28 mouse cellular contexts compared by ENCODE assay signal in genomic region chr4:84072096-84072495, GRCm38 (mm10).
DNase-seq lines count a peak whose midpoint lies in the region; ATAC-seq lines count a peak whose summit lies in the region.
"Had no signal": no experiment of that assay in that cellular context is flagged by ENCODE, and none has a peak within 500 bp of the region (broad histone marks: within the 10 kb centered on the region; RNA-seq: fewer than 3 reads in every experiment).

No protein-coding gene starts in this region.

- H3K4me1 ChIP-seq in embryonic facial prominence, embryonic 14.5 days (ENCODE audit: control insufficient read depth, insufficient read depth, low read length) = peaks cover 30% of the 10 kb centered on the region
- H3K4me1 ChIP-seq in embryonic facial prominence, embryonic 10.5 days = peaks cover 37% of the 10 kb centered on the region
- peaks cover 48% of the 10 kb centered on the region for H3K4me1 ChIP-seq in limb, embryonic 13.5 days
- peaks cover 38% of the 10 kb centered on the region for H3K4me1 ChIP-seq in limb, embryonic 10.5 days
- H3K4me1 ChIP-seq: forebrain, embryonic 12.5 days had no signal

- WGBS in embryonic facial prominence, embryonic 14.5 days = 47% methylated on average over 5 of the region's 5 CpGs
- 86% methylated on average over 5 of the region's 5 CpGs for WGBS in embryonic facial prominence, embryonic 10.5 days
- 31% methylated on average over 5 of the region's 5 CpGs for WGBS in limb, embryonic 13.5 days
- 91% methylated on average over 5 of the region's 5 CpGs for WGBS in limb, embryonic 10.5 days

- H3K36me3 ChIP-seq in embryonic facial prominence, embryonic 14.5 days (ENCODE audit: control insufficient read depth, insufficient read depth, low read length) = no peaks in the 10 kb centered on the region
- no peaks in the 10 kb centered on the region for H3K36me3 ChIP-seq in embryonic facial prominence, embryonic 10.5 days (replicated peaks)
- no peaks in the 10 kb centered on the region for H3K36me3 ChIP-seq in limb, embryonic 13.5 days
- H3K36me3 ChIP-seq in limb, embryonic 10.5 days = no peaks in the 10 kb centered on the region
- H3K36me3 ChIP-seq: embryonic facial prominence, embryonic 12.5 days; embryonic facial prominence, embryonic 15.5 days; forebrain, embryonic 10.5 days; forebrain, embryonic 12.5 days; G1E had no signal

- no peak overlapping the region for H3K4me3 ChIP-seq in embryonic facial prominence, embryonic 14.5 days (ENCODE audit: low read depth, low read length)
- H3K4me3 ChIP-seq in embryonic facial prominence, embryonic 10.5 days = no peak overlapping the region
- no peak overlapping the region for H3K4me3 ChIP-seq in limb, embryonic 13.5 days
- H3K4me3 ChIP-seq in limb, embryonic 10.5 days = no peak overlapping the region
- H3K4me3 ChIP-seq: embryonic facial prominence, embryonic 12.5 days; embryonic facial prominence, embryonic 15.5 days; erythroblast, embryonic 14.5 days; forebrain, embryonic 10.5 days; forebrain, embryonic 12.5 days had no signal

- no peaks in the 10 kb centered on the region for H3K9me3 ChIP-seq in embryonic facial prominence, embryonic 14.5 days (ENCODE audit: control insufficient read depth, low read length)
- H3K9me3 ChIP-seq in embryonic facial prominence, embryonic 10.5 days = no peaks in the 10 kb centered on the region
- H3K9me3 ChIP-seq in limb, embryonic 13.5 days = no peaks in the 10 kb centered on the region
- H3K9me3 ChIP-seq in limb, embryonic 10.5 days (replicated peaks) = no peaks in the 10 kb centered on the region
- H3K9me3 ChIP-seq: embryonic facial prominence, embryonic 12.5 days; embryonic facial prominence, embryonic 15.5 days; forebrain, embryonic 10.5 days; forebrain, embryonic 12.5 days had no signal

- no peak overlapping the region for H3K4me2 ChIP-seq in embryonic facial prominence, embryonic 14.5 days (ENCODE audit: low read depth, low read length)
- no peak overlapping the region for H3K4me2 ChIP-seq in limb, embryonic 13.5 days (replicated peaks)
- H3K4me2 ChIP-seq: embryonic facial prominence, embryonic 12.5 days; embryonic facial prominence, embryonic 15.5 days; forebrain, embryonic 12.5 days had no signal

- peak overlapping the region; percentile 24; the same call in 1 of the 2 replicates for H3K27ac ChIP-seq in embryonic facial prominence, embryonic 14.5 days (replicated peaks; ENCODE audit: low read depth, low read length)
- no peak overlapping the region for H3K27ac ChIP-seq in embryonic facial prominence, embryonic 10.5 days (replicated peaks)
- H3K27ac ChIP-seq in limb, embryonic 13.5 days = peak overlapping the region; percentile 52; the same call in 1 of the 2 replicates
- H3K27ac ChIP-seq in limb, embryonic 10.5 days = no peak overlapping the region
- H3K27ac ChIP-seq: forebrain, embryonic 10.5 days; forebrain, embryonic 12.5 days had no signal

- H3K9ac ChIP-seq in embryonic facial prominence, embryonic 14.5 days (ENCODE audit: low read depth, low read length) = no peak overlapping the region
- H3K9ac ChIP-seq in limb, embryonic 13.5 days = no peak overlapping the region
- H3K9ac ChIP-seq: embryonic facial prominence, embryonic 12.5 days; embryonic facial prominence, embryonic 15.5 days; forebrain, embryonic 12.5 days had no signal

- peak; percentile 66 for DNase-seq in embryonic facial prominence, embryonic 14.5 days (ENCODE audit: low spot score)
- DNase-seq in embryonic facial prominence, embryonic 10.5 days (ENCODE audit: low spot score) = no peak
- no peak for DNase-seq in limb, embryonic 10.5 days (ENCODE audit: low spot score)
- no peak for DNase-seq in left cerebral cortex, adult 8-10 months (ENCODE audit: low spot score in 2 of 2)
- DNase-seq: adrenal gland, adult 2 months; adrenal gland, postnatal 10 days; adrenal gland, postnatal 25 days; B cell, adult 2 months; cerebellum, adult 11 months; cerebellum, adult 18-20 months; cerebellum, adult 8-10 months; cerebellum, adult 9-11 months; cerebellum, postnatal 14 days; cerebellum, postnatal 36 days; embryo, embryonic 11 days had no signal

- H3K27me3 ChIP-seq in embryonic facial prominence, embryonic 14.5 days (replicated peaks; ENCODE audit: control insufficient read depth, insufficient read depth, low read length) = no peaks in the 10 kb centered on the region
- 0 out of 2 replicates have a peak, but pooled peaks cover 6% of the 10 kb centered on the region for H3K27me3 ChIP-seq in embryonic facial prominence, embryonic 10.5 days (replicated peaks; ENCODE audit: low read depth, poor library complexity, severe bottlenecking)
- no peaks in the 10 kb centered on the region for H3K27me3 ChIP-seq in limb, embryonic 13.5 days
- H3K27me3 ChIP-seq in limb, embryonic 10.5 days (ENCODE audit: low read depth, poor library complexity, severe bottlenecking) = no peaks in the 10 kb centered on the region
- H3K27me3 ChIP-seq: CH12.LX; embryonic facial prominence, embryonic 12.5 days; embryonic facial prominence, embryonic 15.5 days; forebrain, embryonic 12.5 days; Patski had no signal

- 0 out of 2 replicates have a peak, but pooled peaks have one; percentile 34 for ATAC-seq in embryonic facial prominence, embryonic 14.5 days (ENCODE audit: low read depth)
- peak; percentile 75; the same call in 1 of the 2 replicates for ATAC-seq in limb, embryonic 13.5 days (ENCODE audit: low FRiP score, low read depth)
- ATAC-seq: activated CD4-positive, CD25-positive, alpha-beta regulatory T cell, adult 4 months; CD4-positive, CD25-positive, alpha-beta regulatory T cell, adult 4 months; forebrain, embryonic 14.5 days; forebrain, embryonic 16.5 days; Patski had no signal

Comparison
In these comparisons a context has a peak if more than half of its experiments do, and no peak if none do; other contexts are left out.
1. H3K27ac ChIP-seq: peak in embryonic facial prominence, embryonic 14.5 days (single experiment) and limb, embryonic 13.5 days (single experiment); none in embryonic facial prominence, embryonic 10.5 days (single experiment) and limb, embryonic 10.5 days (single experiment).